Mouse (Mus musculus) heart, postnatal 0 days (tissue): Measurements from ENCODE around the gene Zfp473. TPM values are rescaled to one million over a fixed set of nuclear protein-coding genes. Genes with fewer than 3 reads are reported as not detected.

Experiments
- ATAC-seq: fragments of 200-750 bp; cut with Nextera tagmentation; 2 replicates; pipeline ENCODE4 v1.8.0; 2017; ENCODE audit warnings: low read depth, moderate number of reproducible peaks, moderate library complexity; ENCODE audit not compliant: insufficient read depth
- DNase-seq: peaks from one replicate; pipeline ENCODE4 v3.0.0-alpha.2; 2016; ENCODE audit warnings: low spot score
- H3K27ac ChIP-seq: fragments of 300-500 bp; sonication (generic); 2 replicates; pipeline ENCODE4 v1.5.1; 2014; ENCODE audit warnings: low read depth, mild to moderate bottlenecking
- H3K27me3 ChIP-seq: fragments of 300-500 bp; sonication (generic); 2 replicates; pipeline ENCODE4 v1.6.1; 2014; ENCODE audit warnings: low read length, mixed read lengths; ENCODE audit not compliant: control insufficient read depth, insufficient read depth
- H3K36me3 ChIP-seq: fragments of 300-500 bp; sonication (generic); replicated peaks from 2 replicates; pipeline ENCODE4 v1.6.1; 2014; ENCODE audit warnings: low read length, mixed read lengths; ENCODE audit not compliant: control insufficient read depth, insufficient read depth
- H3K4me1 ChIP-seq: fragments of 300-500 bp; sonication (generic); 2 replicates; pipeline ENCODE4 v1.6.1; 2014; ENCODE audit warnings: antibody characterized with exemption; ENCODE audit not compliant: control insufficient read depth, insufficient read depth
- H3K4me2 ChIP-seq: fragments of 300-500 bp; sonication (generic); 2 replicates; pipeline ENCODE4 v1.6.1; 2014; ENCODE audit warnings: low read depth, mild to moderate bottlenecking, low read length, moderate library complexity
- H3K4me3 ChIP-seq: fragments of 300-500 bp; sonication (generic); 2 replicates; pipeline ENCODE4 v1.5.1; 2014; ENCODE audit warnings: low read depth, low read length
- H3K9ac ChIP-seq: fragments of 300-500 bp; sonication (generic); replicated peaks from 2 replicates; pipeline ENCODE4 v1.6.1; 2014; ENCODE audit warnings: low read depth, low read length, mixed read lengths
- H3K9me3 ChIP-seq: fragments of 300-500 bp; sonication (generic); replicated peaks from 2 replicates; pipeline ENCODE4 v1.6.1; 2016; ENCODE audit warnings: low read length; ENCODE audit not compliant: control insufficient read depth
- CTCF ChIP-seq: IDR thresholded peaks from 2 replicates; pipeline ENCODE4 v1.5.1; 2016; ENCODE audit warnings: antibody characterized with exemption, control low read depth, low read depth
- EP300 ChIP-seq: IDR thresholded peaks from 2 replicates; pipeline ENCODE4 v1.6.1; 2016; ENCODE audit warnings: antibody characterized with exemption, low read depth
- WGBS: fragments of 180-500 bp; shearing (Covaris S2); extraction: QIAGEN DNeasy Blood & Tissue Kit; methylation state at CpG from one replicate; pipeline ENCODE4 v1.1.7; 2014; 5-methylcytosine and 5-hydroxymethylcytosine counted together
- polyA plus RNA-seq: library from polyadenylated mRNA; unstranded; fragments of >200 nt; fragmentation: Nextera tagmentation; extraction: Ambion mirVana; gene quantifications from 2 replicates; pipeline ENCODE4 v1.2.1, GENCODE M21; 2015
- total RNA-seq: library from RNA; depleted of rRNA; stranded (reverse); fragments of >200 nt; gene quantifications from 2 replicates; pipeline ENCODE4 v1.2.3, GENCODE M21; 2014; ENCODE audit warnings: low replicate concordance

Zfp473 gene
- total and polyA plus RNA-seq, 2 experiments from 2014 or later, result 0.15 to 0.46 TPM

- Histone ChIP-seq H3K27me3 (no peaks in the 10 kb centered on the region), H3K4me1 (no peaks in the 10 kb centered on the region), H3K9ac (no peak overlapping the region), H3K4me2 (no peak overlapping the region), H3K4me3 (no peak overlapping the region), H3K36me3 (peaks cover 54% of the 10 kb centered on the region), H3K9me3 (no peaks in the 10 kb centered on the region), H3K27ac (no peak overlapping the region)
- no peak for TF ChIP-seq EP300
- TF ChIP-seq CTCF, result no peak
- 82% methylated on average over 9 of the region's 9 CpGs for whole genome bisulfite sequencing
- DNase-seq, result no peak
- no peak for ATAC-seq
Measured at GRCm38 (mm10) chr7:44776849-44777498, 26.1 kb upstream of the Zfp473 start.

- TF ChIP-seq CTCF, result no peak
- TF ChIP-seq EP300, result no peak
- Histone ChIP-seq H3K4me1 (no peaks in the 10 kb centered on the region), H3K9me3 (no peaks in the 10 kb centered on the region), H3K4me2 (no peak overlapping the region), H3K27me3 (no peaks in the 10 kb centered on the region), H3K27ac (no peak overlapping the region), H3K36me3 (peaks cover 84% of the 10 kb centered on the region), H3K9ac (no peak overlapping the region), H3K4me3 (no peak overlapping the region)
- DNase-seq (no peak), ATAC-seq (no peak)
- 72% methylated on average over 8 of the region's 8 CpGs for WGBS
Measured at GRCm38 (mm10) chr7:44772591-44773204, 21.8 kb upstream of the Zfp473 start.

GRCm38 (mm10) chr7:44770046-44770578 lies 19.3 kb upstream of the Zfp473 start:
- 11% methylated on average over 6 of the region's 6 CpGs for WGBS
- Histone ChIP-seq H3K4me1 (no peaks in the 10 kb centered on the region), H3K36me3 (peaks cover 73% of the 10 kb centered on the region), H3K4me3 (no peak overlapping the region), H3K27ac (no peak overlapping the region), H3K4me2 (no peak overlapping the region), H3K27me3 (no peaks in the 10 kb centered on the region), H3K9me3 (no peaks in the 10 kb centered on the region), H3K9ac (no peak overlapping the region)
- peak; percentile 75; the same call in 1 of the 2 replicates for ATAC-seq
- TF ChIP-seq CTCF (peak; percentile 20), EP300 (no peak)
- peak; percentile 88 for DNase-seq

GRCm38 (mm10) chr7:44768129-44768528 lies 17.3 kb upstream of the Zfp473 start:
- WGBS, result 79% methylated on average over 5 of the region's 5 CpGs
- ATAC-seq (no peak), DNase-seq (no peak)
- Histone ChIP-seq H3K9ac (no peak overlapping the region), H3K27me3 (no peaks in the 10 kb centered on the region), H3K4me1 (no peaks in the 10 kb centered on the region), H3K27ac (no peak overlapping the region), H3K4me2 (no peak overlapping the region), H3K36me3 (peaks cover 72% of the 10 kb centered on the region), H3K9me3 (no peaks in the 10 kb centered on the region), H3K4me3 (no peak overlapping the region)
- TF ChIP-seq CTCF (no peak), EP300 (no peak)

- Histone ChIP-seq H3K4me1 (no peaks in the 10 kb centered on the region), H3K4me2 (no peak overlapping the region), H3K36me3 (peaks cover 85% of the 10 kb centered on the region), H3K9ac (no peak overlapping the region), H3K9me3 (no peaks in the 10 kb centered on the region), H3K27me3 (no peaks in the 10 kb centered on the region), H3K27ac (no peak overlapping the region), H3K4me3 (no peak overlapping the region)
- no peak for ATAC-seq
- TF ChIP-seq CTCF (no peak), EP300 (no peak)
- no peak for DNase-seq
Measured at GRCm38 (mm10) chr7:44760366-44760765, 9.5 kb upstream of the Zfp473 start.
